Mouse (Mus musculus) B cell, adult 62 days (primary cell): ENCODE measurements around the gene Cd207. TPM values are rescaled to one million over a fixed set of nuclear protein-coding genes. Genes with fewer than 3 reads are reported as not detected.

Experiments used
- total RNA-seq: library from RNA; stranded (reverse); gene quantifications from 4 replicates; pipeline ENCODE4 v1.2.4, GENCODE M21; 2023

The Cd207 gene
- 0.39 TPM in 1 of 4 replicates, not detected in the others for total RNA-seq

DNA sequence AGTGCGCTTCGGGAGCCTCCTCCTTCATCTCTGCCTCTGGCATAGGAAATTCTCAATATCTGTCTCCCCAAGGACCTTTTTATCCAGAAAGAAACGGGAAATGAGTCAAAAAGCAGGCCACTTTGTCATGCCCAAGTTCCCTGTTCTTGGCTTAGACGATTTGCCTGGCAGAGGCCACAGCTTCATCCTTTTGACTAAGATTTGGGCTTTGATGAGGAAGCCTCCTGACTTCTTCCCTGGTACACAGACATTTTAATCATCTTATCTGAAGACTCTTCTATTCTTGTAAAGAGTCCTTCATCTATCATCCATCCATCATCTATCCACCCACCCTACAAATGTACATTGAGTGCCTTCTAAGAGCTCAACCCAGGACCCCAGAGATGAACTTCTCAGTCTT lies at the start of gene Cd207:
Gene Cd207 (minus strand): TSS at position 101 of the 400 bp plus-strand sequence.

GRCm38 (mm10) chr6:83711067-83711675 lies 33.5 kb upstream of the Cd207 start, which contains the start of gene Vax2:
Vax2 (plus strand) TSS chr6:83711264.

DNA sequence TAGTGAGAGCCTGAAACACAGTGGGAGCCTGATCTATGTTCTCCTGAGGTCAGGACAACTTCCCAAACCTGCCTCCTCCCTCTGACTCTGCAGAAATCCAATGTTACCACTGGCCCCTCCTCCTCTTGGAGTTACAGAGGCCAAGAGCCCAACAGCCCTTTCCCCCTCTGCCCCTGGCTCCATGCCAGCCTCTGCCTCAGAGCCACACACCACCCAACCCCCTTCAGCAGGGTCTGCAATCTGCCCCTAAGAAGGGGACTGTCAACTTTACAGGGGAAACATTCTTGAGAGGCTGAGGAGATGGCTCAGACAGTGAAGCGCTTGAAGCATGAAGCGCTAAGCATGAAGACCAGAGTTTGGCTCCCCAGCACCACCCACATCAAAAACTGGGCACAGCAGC lies 21.6 kb downstream of the Cd207 start, which contains the start of gene Clec4f:
Gene Clec4f (minus strand): TSS at position 101 of the 400 bp plus-strand sequence.

Other genes with a start within 250 kb of the Cd207 start
- gene Tet3, start 218.8 kb downstream of the Cd207 start, total RNA-seq = 76.4 to 91.5 TPM (median 83.7 TPM) in 4 replicates
- gene Dguok, start 170.9 kb downstream of the Cd207 start, total RNA-seq = 48.3 to 57.5 TPM (median 53.9 TPM) in 4 replicates
- gene Actg2, start 141.6 kb downstream of the Cd207 start, total RNA-seq = not detected in 4 replicates
- 15.3 to 17.4 TPM (median 16.3 TPM) in 4 replicates for gene Stambp, start 105.1 kb downstream of the Cd207 start, total RNA-seq
- gene Clec4f, start 21.7 kb downstream of the Cd207 start, total RNA-seq = not detected in 4 replicates
- not detected in 4 replicates for gene Vax2, start 33.4 kb upstream of the Cd207 start, total RNA-seq
- gene Atp6v1b1, start 65.1 kb upstream of the Cd207 start, total RNA-seq = not detected in 4 replicates
- gene Ankrd53, start 84.8 kb upstream of the Cd207 start, total RNA-seq = not detected in 4 replicates
- 33.4 to 51.1 TPM (median 45.6 TPM) in 4 replicates for gene Tex261, start 98.0 kb upstream of the Cd207 start, total RNA-seq
- gene Nagk, start 117.1 kb upstream of the Cd207 start, total RNA-seq = 15.9 to 22.8 TPM (median 19.2 TPM) in 4 replicates
- 36.5 to 55.6 TPM (median 45.9 TPM) in 4 replicates for gene Paip2b, start 153.9 kb upstream of the Cd207 start, total RNA-seq
- 155 to 171 TPM (median 156 TPM) in 4 replicates for gene Zfp638, start 189.3 kb upstream of the Cd207 start, total RNA-seq